Mouse (Mus musculus): Measurements from ENCODE around the gene Limch1. TPM values are rescaled to one million over a fixed set of nuclear protein-coding genes. Genes with fewer than 3 reads are reported as not detected.

Gene Limch1
- polyA plus RNA-seq, 3 experiments from 2014 or later, result 0.45 TPM; not detected in 2

GRCm38 (mm10) chr5:66886410-66887120 lies 140.9 kb downstream of the Limch1 start:
- ATAC-seq, result no peak

GRCm38 (mm10) chr5:66888061-66888460 lies 142.4 kb downstream of the Limch1 start:
- ATAC-seq, result no peak

DNA sequence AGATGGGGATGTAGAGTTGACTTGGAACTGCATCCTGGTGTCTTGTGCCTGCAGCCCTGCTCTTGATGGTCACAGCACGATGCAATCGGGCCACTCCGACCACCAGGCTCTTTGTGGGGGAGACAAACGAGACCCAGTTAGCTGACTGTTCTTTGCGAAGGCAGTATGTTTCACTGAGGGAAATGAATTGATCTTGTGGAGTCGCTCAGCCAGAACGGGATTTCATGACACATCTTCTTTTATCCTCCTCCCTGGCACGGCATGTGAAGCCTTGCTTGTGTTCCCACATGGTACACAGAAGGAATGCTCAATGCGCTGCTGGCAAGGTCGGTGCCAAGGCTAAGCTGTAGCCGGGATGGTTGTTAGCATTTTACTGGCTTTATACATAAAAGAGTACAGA lies 143.7 kb downstream of the Limch1 start:
- no peak for ATAC-seq

- no peak for ATAC-seq
These were observed 150.0 kb downstream of the Limch1 start for GRCm38 (mm10) chr5:66895440-66896120.

- ATAC-seq, result no peak
These were observed 152.0 kb downstream of the Limch1 start for GRCm38 (mm10) chr5:66897584-66897983.

DNA sequence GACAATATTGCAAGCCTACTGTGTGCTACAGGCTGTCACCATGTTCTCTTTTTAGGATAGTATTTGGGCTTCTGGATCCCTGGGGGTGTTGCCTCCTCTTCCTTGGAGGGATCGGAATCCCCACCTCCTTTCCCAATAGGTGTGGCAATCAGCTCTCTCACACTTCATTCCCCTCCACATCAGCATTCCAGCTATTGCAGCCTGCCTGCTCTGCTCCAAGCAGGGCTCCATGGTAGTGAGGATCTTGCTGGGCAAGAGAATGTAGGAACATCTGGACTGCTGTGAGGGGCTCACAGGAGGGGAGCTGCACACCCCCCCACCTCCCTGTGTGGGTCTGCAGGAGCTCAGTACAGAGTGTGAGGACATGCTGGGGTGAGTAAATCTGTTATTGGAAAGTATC lies 152.6 kb downstream of the Limch1 start:
- ATAC-seq, result no peak

- no peak for ATAC-seq
These were observed 153.3 kb downstream of the Limch1 start for GRCm38 (mm10) chr5:66898811-66899430.

DNA sequence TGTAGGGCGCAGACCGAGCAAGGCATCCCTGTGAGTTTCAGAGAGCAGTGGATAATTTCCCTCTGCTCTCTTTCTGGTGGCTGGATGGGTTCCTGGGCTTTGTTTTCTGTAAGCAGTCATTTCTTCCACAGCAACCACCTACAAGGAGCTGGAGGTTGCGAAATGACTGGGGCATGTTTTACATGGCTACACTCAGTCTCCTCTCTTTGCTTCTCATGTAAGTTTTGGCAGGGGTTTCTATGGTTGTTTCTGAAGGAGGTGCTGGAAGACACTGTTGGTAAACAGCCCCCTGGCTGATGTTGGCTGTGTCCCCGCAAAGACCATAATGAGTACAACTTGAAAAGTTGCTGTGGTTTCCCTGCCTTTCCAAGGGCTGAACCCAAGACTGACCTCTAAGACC lies 155.5 kb downstream of the Limch1 start:
- ATAC-seq, result no peak

GRCm38 (mm10) chr5:66904835-66905234 lies 159.2 kb downstream of the Limch1 start:
- no peak for ATAC-seq

GRCm38 (mm10) chr5:66908883-66909282 lies 163.3 kb downstream of the Limch1 start:
- no peak for ATAC-seq

DNA sequence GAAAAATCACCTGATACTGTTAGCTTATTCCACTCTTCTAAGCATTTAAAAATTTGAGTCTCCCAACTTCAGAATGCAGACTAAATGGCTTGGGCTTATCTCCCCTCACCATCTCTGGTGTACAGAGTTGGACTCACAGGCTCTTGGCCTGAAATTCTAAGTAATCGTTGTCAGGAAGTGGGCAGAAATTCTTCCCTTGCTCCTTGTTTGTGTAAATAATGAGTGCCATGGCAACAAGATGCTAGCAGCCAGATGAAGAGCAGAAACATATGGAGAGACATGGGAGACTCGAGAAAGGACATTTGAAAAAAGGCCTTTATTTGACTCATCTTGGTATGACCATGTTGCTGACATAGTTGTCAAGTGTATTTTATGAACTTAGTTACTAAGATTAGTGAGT lies 164.3 kb downstream of the Limch1 start:
- ATAC-seq, result no peak

DNA sequence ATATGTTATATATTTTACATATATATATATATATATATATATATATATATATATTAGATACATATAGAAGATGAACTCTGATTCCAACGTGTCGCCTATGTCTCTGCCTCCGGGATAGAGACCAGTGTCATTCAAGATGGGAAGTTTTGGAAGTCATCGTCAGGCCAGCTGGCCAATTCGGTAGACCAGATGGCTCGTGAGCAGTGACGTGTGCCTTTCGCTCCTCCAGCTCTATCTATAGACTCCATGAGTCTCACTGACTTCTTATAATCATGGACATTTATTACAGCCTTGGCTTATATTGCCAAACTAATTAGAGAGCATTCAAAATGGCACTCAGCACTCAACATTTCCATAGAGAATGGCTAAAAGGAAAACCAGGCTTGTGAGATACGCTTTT lies 165.0 kb downstream of the Limch1 start:
- no peak for ATAC-seq

DNA sequence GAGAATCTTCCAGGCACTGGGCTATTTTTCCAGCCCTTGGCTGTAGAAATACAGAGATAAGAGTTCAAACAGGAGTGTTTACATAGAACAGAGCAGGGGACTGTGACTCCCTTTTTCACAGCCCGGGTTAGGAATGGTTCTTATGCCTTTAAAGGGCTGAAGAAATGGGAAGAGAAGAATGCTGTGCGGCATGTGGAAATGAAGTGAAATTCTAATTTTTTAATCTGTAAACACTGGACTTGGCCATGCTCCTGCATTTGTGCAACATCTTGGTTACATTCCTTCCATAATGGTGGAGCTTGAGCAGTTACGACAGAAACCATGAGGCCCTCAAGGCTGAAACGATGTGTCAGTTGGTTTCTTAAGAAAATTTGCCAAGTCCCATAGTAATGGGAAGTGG lies 165.4 kb downstream of the Limch1 start:
- ATAC-seq, result no peak

- ATAC-seq, result no peak
These were observed 168.2 kb downstream of the Limch1 start for GRCm38 (mm10) chr5:66913791-66914190.

- no peak for ATAC-seq
These were observed 172.0 kb downstream of the Limch1 start for GRCm38 (mm10) chr5:66917353-66918315.

DNA sequence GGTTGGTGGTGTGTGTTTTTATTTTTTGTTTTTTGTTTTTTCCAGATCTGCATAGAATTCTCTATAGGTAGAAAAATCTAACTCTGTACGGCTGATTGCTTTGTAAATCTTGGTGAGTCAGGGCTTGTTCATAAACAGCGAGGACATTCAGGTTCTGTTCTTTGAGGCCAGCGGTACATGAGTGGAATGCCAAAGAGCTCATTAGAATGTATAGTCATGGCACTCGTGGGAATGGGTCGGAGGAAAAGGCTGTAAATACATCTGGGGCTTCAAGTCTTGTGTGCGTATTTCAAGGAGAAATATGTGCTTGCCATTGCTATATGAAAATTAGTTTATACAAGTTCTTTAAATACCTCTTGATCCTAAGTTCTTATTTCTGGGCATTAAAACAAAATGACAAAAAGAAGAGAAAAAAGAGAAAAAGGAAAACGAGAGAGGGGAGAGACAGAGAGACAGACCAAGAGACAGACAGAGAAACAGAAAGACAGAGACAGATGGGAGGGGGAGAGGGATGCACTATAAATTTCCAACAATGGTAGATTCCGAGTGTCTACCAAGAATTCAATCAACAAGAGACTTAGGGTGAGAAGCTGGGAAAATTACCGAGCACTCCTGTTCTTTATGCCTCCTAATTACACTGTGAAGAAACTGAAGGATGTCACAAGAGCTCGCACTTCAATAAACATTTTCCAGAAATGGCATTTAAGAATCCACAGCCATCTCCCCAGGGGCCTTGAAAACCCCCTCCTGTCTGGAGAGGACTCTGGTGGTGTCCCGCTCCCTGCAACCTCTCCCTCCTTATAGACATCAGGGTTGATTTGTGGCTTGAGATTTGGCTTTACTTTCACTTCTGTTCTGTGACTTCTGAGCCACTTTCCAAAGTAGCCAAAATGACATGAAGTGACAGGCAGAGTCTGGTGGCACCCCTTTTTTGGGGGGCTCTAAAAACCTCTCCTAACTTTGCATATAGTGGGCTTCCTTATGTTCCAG lies 173.0 kb downstream of the Limch1 start:
- ATAC-seq, result no peak

GRCm38 (mm10) chr5:66922582-66922981 lies 177.0 kb downstream of the Limch1 start:
- no peak for ATAC-seq

DNA sequence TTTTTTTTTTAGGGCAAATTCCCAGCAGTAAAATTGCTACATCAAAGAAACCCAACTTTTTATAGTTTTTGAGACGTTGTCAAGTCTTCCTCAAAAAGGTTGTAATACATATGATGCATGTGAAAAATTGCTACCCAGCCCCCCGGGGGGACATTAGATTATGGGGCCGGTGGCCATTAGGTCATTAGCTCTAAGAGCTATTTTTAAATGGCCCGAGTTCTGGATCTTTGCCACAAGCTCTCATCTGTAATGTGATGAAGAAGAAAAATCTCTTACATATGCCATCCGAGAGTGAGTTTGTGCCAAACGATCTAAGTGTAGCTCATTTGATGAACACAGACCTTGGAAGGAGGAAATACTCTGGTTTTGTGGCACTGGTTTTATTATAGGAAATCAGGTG lies 183.7 kb downstream of the Limch1 start:
- ATAC-seq, result no peak

- no peak for ATAC-seq
These were observed 187.6 kb downstream of the Limch1 start for GRCm38 (mm10) chr5:66933134-66933804.

DNA sequence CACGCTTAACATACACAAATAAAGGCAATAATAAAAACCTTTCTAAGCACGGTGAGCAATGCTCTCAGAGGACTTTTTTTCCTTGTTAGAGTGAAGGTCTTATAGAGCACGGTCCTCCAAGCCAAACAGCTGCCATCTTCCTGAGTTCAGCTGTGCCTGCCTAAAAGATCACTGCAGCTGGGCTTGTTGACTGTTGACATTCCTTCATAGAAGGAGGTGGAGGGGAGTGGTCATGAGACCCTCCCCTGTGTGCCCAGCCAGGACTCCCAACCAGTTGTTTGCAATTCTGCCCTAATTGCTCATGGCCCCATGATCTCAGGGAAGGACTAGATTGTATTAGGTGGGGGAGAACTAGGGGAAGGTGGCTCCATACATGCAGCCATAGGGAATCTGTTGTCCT lies 189.0 kb downstream of the Limch1 start:
- no peak for ATAC-seq

- no peak for ATAC-seq
These were observed 191.7 kb downstream of the Limch1 start for GRCm38 (mm10) chr5:66937376-66937775.

Measured in inflammation-experienced regulatory T-cells, adult 6 months (primary cell).